Mouse (Mus musculus): ENCODE data around the gene Hist1h2af. TPM values are rescaled to one million over a fixed set of nuclear protein-coding genes. Genes with fewer than 3 reads are reported as not detected.
"Not testable (repeated sequence)": the region's sequence is repeated elsewhere in the genome, so short reads cannot be mapped to it uniquely, and the experiment has no call there.

Hist1h2af gene
- polyA plus RNA-seq, 1 experiment from 2014 or later = 2.7 TPM

- H3K27me3 ChIP-seq; H3K9me3 ChIP-seq (replicated peaks); H3K36me3 ChIP-seq: not testable (repeated sequence)
- ATAC-seq (ENCODE audit: insufficient number of reproducible peaks, low FRiP score, low TSS enrichment, low read depth) = peak; percentile 89
- peak within 1 kb of the TSS; percentile 61 for H3K4me2 ChIP-seq (replicated peaks)
- H3K9ac ChIP-seq = peak within 1 kb of the TSS; percentile 28; the same call in 1 of the 2 replicates
- peaks cover 23% of the 10 kb centered on the region for H3K4me1 ChIP-seq
- WGBS = under 1% methylated on average over 47 of the region's 47 CpGs
- H3K27ac ChIP-seq (replicated peaks) = peak within 1 kb of the TSS; percentile 92
- peak within 1 kb of the TSS; percentile 51 for H3K4me3 ChIP-seq (replicated peaks)
Observed at GRCm38 (mm10) chr13:23551146-23551834, 17.6 kb downstream of the Hist1h2af start, which contains the start of gene Hist1h4f. TSS of gene Hist1h4f (minus strand) at chr13:23551648.

GRCm38 (mm10) chr13:23551931-23552914 lies 18.5 kb downstream of the Hist1h2af start:
- Histone ChIP-seq H3K4me1 (peaks cover 27% of the 10 kb centered on the region), H3K4me3 (replicated peaks) (peak overlapping the region; percentile 51), H3K27ac (replicated peaks) (peak overlapping the region; percentile 92), H3K4me2 (replicated peaks) (peak overlapping the region; percentile 61), H3K9me3 (replicated peaks) (no peaks in the 10 kb centered on the region), H3K9ac (no peak overlapping the region), H3K36me3 (no peaks in the 10 kb centered on the region), H3K27me3 (no peaks in the 10 kb centered on the region)
- 55% methylated on average over 8 of the region's 8 CpGs for WGBS
- ATAC-seq (ENCODE audit: insufficient number of reproducible peaks, low FRiP score, low TSS enrichment, low read depth) = no peak

- no peaks in the 10 kb centered on the region for H3K27me3 ChIP-seq
- ATAC-seq (ENCODE audit: insufficient number of reproducible peaks, low FRiP score, low TSS enrichment, low read depth) = no peak
- peak within 1 kb of the TSS; percentile 98 for H3K27ac ChIP-seq (replicated peaks)
- H3K9ac ChIP-seq = no peak within 1 kb of the TSS
- H3K4me1 ChIP-seq = peaks cover 27% of the 10 kb centered on the region
- H3K36me3 ChIP-seq = no peaks in the 10 kb centered on the region
- no peak within 1 kb of the TSS for H3K4me3 ChIP-seq (replicated peaks)
- H3K9me3 ChIP-seq (replicated peaks) = no peaks in the 10 kb centered on the region
- peak within 1 kb of the TSS; percentile 93; the same call in 1 of the 2 replicates for H3K4me2 ChIP-seq (replicated peaks)
Observed at GRCm38 (mm10) chr13:23552962-23553361, 19.3 kb downstream of the Hist1h2af start, which contains the start of gene Hist1h1d. TSS of gene Hist1h1d (plus strand) at chr13:23553262.

- Histone ChIP-seq H3K4me1 (peaks cover 27% of the 10 kb centered on the region), H3K4me2 (replicated peaks) (peak overlapping the region; percentile 93), H3K36me3 (no peaks in the 10 kb centered on the region), H3K9ac (0 out of 2 replicates have a peak overlapping the region, but pooled peaks have one; percentile 21), H3K4me3 (replicated peaks) (peak overlapping the region; percentile 55), H3K27ac (replicated peaks) (peak overlapping the region; percentile 98), H3K9me3 (replicated peaks) (no peaks in the 10 kb centered on the region), H3K27me3 (no peaks in the 10 kb centered on the region)
- WGBS = 22% methylated on average over 9 of the region's 9 CpGs
- ATAC-seq (ENCODE audit: insufficient number of reproducible peaks, low FRiP score, low TSS enrichment, low read depth) = no peak
Observed at GRCm38 (mm10) chr13:23554393-23554792, 20.7 kb downstream of the Hist1h2af start.

GRCm38 (mm10) chr13:23554925-23555838 lies 21.5 kb downstream of the Hist1h2af start:
- H3K9me3 ChIP-seq (replicated peaks) = no peaks in the 10 kb centered on the region
- peak overlapping the region; percentile 98 for H3K27ac ChIP-seq (replicated peaks)
- peak; percentile 89 for ATAC-seq (ENCODE audit: insufficient number of reproducible peaks, low FRiP score, low TSS enrichment, low read depth)
- H3K36me3 ChIP-seq = no peaks in the 10 kb centered on the region
- no peaks in the 10 kb centered on the region for H3K27me3 ChIP-seq
- peak overlapping the region; percentile 58 for H3K9ac ChIP-seq
- under 1% methylated on average over 54 of the region's 54 CpGs for WGBS
- H3K4me1 ChIP-seq = peaks cover 27% of the 10 kb centered on the region
- peak overlapping the region; percentile 55 for H3K4me3 ChIP-seq (replicated peaks)
- H3K4me2 ChIP-seq (replicated peaks) = peak overlapping the region; percentile 93

- no peaks in the 10 kb centered on the region for H3K9me3 ChIP-seq (replicated peaks)
- peak overlapping the region; percentile 55 for H3K4me3 ChIP-seq (replicated peaks)
- peak overlapping the region; percentile 93 for H3K4me2 ChIP-seq (replicated peaks)
- ATAC-seq (ENCODE audit: insufficient number of reproducible peaks, low FRiP score, low TSS enrichment, low read depth) = peak; percentile 77
- H3K27me3 ChIP-seq = no peaks in the 10 kb centered on the region
- H3K9ac ChIP-seq = peak overlapping the region; percentile 58
- H3K27ac ChIP-seq (replicated peaks) = peak overlapping the region; percentile 98
- peaks cover 22% of the 10 kb centered on the region for H3K4me1 ChIP-seq
- H3K36me3 ChIP-seq = no peaks in the 10 kb centered on the region
- under 1% methylated on average over 18 of the region's 18 CpGs for WGBS
Observed at GRCm38 (mm10) chr13:23555839-23556416, 22.2 kb downstream of the Hist1h2af start.

- Histone ChIP-seq H3K27me3 (no peaks in the 10 kb centered on the region), H3K4me2 (replicated peaks) (peak overlapping the region; percentile 93; the same call in 1 of the 2 replicates), H3K9ac (no peak overlapping the region), H3K4me3 (replicated peaks) (no peak overlapping the region), H3K4me1 (peaks cover 19% of the 10 kb centered on the region), H3K9me3 (replicated peaks) (no peaks in the 10 kb centered on the region), H3K36me3 (no peaks in the 10 kb centered on the region), H3K27ac (replicated peaks) (peak overlapping the region; percentile 98)
- ATAC-seq (ENCODE audit: insufficient number of reproducible peaks, low FRiP score, low TSS enrichment, low read depth) = no peak
- 45% methylated on average over 3 of the region's 3 CpGs for WGBS
Observed at GRCm38 (mm10) chr13:23556906-23557305, 23.2 kb downstream of the Hist1h2af start.

GRCm38 (mm10) chr13:23560699-23561098 lies 27.0 kb downstream of the Hist1h2af start:
- not testable (repeated sequence) for ATAC-seq (ENCODE audit: insufficient number of reproducible peaks, low FRiP score, low TSS enrichment, low read depth)
- 0 out of 2 replicates have a peak overlapping the region, but pooled peaks have one; percentile 51 for H3K27ac ChIP-seq (replicated peaks)

GRCm38 (mm10) chr13:23561531-23561882 lies 27.8 kb downstream of the Hist1h2af start:
- not testable (repeated sequence) for H3K9ac ChIP-seq; ATAC-seq (ENCODE audit: insufficient number of reproducible peaks, low FRiP score, low TSS enrichment, low read depth)

More at GRCm38 (mm10) chr13:23560699-23561098, 27.0 kb downstream of the Hist1h2af start:
- H3K4me1 ChIP-seq; H3K9me3 ChIP-seq (replicated peaks); H3K4me2 ChIP-seq (replicated peaks); H3K27me3 ChIP-seq; H3K36me3 ChIP-seq; H3K4me3 ChIP-seq (replicated peaks); H3K9ac ChIP-seq: not testable (repeated sequence)
- 14% methylated on average over 2 of the region's 2 CpGs for WGBS

More at GRCm38 (mm10) chr13:23561531-23561882, 27.8 kb downstream of the Hist1h2af start:
- H3K36me3 ChIP-seq; H3K9me3 ChIP-seq (replicated peaks); H3K27me3 ChIP-seq; H3K4me1 ChIP-seq: not testable (repeated sequence)
- Histone ChIP-seq H3K4me3 (replicated peaks) (peak overlapping the region; percentile 52), H3K27ac (replicated peaks) (peak overlapping the region; percentile 96), H3K4me2 (replicated peaks) (peak overlapping the region; percentile 61)
- WGBS = 0% methylated on average over 2 of the region's 5 CpGs

All from embryonic facial prominence, embryonic 15.5 days (tissue).